Mouse (Mus musculus): ENCODE measurements around the gene Cmss1. TPM values are rescaled to one million over a fixed set of nuclear protein-coding genes. Genes with fewer than 3 reads are reported as not detected.

The Cmss1 gene
- polyA plus RNA-seq (2015; fragmentation: Nextera tagmentation; extraction: Ambion mirVana): 21.7 and 23.0 TPM in 2 replicates

GRCm38 (mm10) chr16:57606444-57607227 lies at the start of gene Cmss1:
Cmss1 (minus strand) TSS chr16:57606864.

GRCm38 (mm10) chr16:57352751-57353150 lies 253.9 kb downstream of the Cmss1 start, which contains the start of gene Filip1l:
Filip1l (plus strand) TSS chr16:57353093.

GRCm38 (mm10) chr16:57292765-57293164 lies 313.9 kb downstream of the Cmss1 start, which contains the start of gene Tmem30c:
Tmem30c (minus strand) TSS chr16:57292865.

Other genes starting within 250 kb of the Cmss1 start
- gene Col8a1, start 147.9 kb upstream of the Cmss1 start, polyA plus RNA-seq (2015; fragmentation: Nextera tagmentation; extraction: Ambion mirVana): 2.0 and 3.1 TPM in 2 replicates